13 mouse cellular contexts compared by ENCODE assay signal in genomic region chr9:21135941-21136381, GRCm38 (mm10). TPM values are rescaled to one million over a fixed set of nuclear protein-coding genes. Genes with fewer than 3 reads are reported as not detected.
DNase-seq lines count a peak whose midpoint lies in the region; ATAC-seq and TF ChIP-seq lines count a peak whose summit lies in the region.
"Had no signal": no experiment of that assay in that cellular context is flagged by ENCODE, and none has a peak within 500 bp of the region (broad histone marks: within the 10 kb centered on the region; RNA-seq: fewer than 3 reads in every experiment).

No protein-coding gene starts in this region.

- 34% methylated on average over 1 of the region's 1 CpGs for WGBS in heart, adult 2 months
- 74% methylated on average over 1 of the region's 1 CpGs for WGBS in lung, postnatal 0 days
- 73% methylated on average over 1 of the region's 1 CpGs for WGBS in forebrain, postnatal 0 days

- TF ChIP-seq EP300 in heart, adult 2 months (IDR thresholded peaks at IDR 0.05; ENCODE audit: insufficient read depth, low read depth, low read length) = no peak
- TF ChIP-seq EP300 in lung, postnatal 0 days (IDR thresholded peaks at IDR 0.05) = no peak

- H3K4me2 ChIP-seq in lung, postnatal 0 days (replicated peaks; ENCODE audit: low read depth, low read length) = no peak overlapping the region
- H3K4me2 ChIP-seq in forebrain, postnatal 0 days (ENCODE audit: low read depth) = no peak overlapping the region
- H3K4me2 ChIP-seq: limb, embryonic 12.5 days had no signal

- H3K27me3 ChIP-seq in heart, adult 2 months (ENCODE audit: control insufficient read depth, insufficient read depth, low read length) = no peaks in the 10 kb centered on the region
- no peaks in the 10 kb centered on the region for H3K27me3 ChIP-seq in lung, postnatal 0 days (replicated peaks; ENCODE audit: insufficient read depth, low read length)
- no peaks in the 10 kb centered on the region for H3K27me3 ChIP-seq in forebrain, postnatal 0 days (ENCODE audit: insufficient read depth, low read length)
- H3K27me3 ChIP-seq: limb, embryonic 12.5 days had no signal

- H3K9me3 ChIP-seq in lung, postnatal 0 days (ENCODE audit: low read length) = no peaks in the 10 kb centered on the region
- no peaks in the 10 kb centered on the region for H3K9me3 ChIP-seq in forebrain, postnatal 0 days (ENCODE audit: low read length)
- H3K9me3 ChIP-seq: limb, embryonic 12.5 days had no signal

- H3K9ac ChIP-seq in heart, adult 2 months (ENCODE audit: low read depth, low read length) = no peak overlapping the region
- no peak overlapping the region for H3K9ac ChIP-seq in lung, postnatal 0 days (replicated peaks; ENCODE audit: low read depth)
- H3K9ac ChIP-seq in forebrain, postnatal 0 days = no peak overlapping the region
- H3K9ac ChIP-seq: limb, embryonic 12.5 days had no signal

- no peak for DNase-seq in heart, adult 2 months
- no peak for DNase-seq in heart, adult 8-10 months (ENCODE audit: low spot score)
- no peak for DNase-seq in lung, postnatal 0 days (ENCODE audit: low spot score)
- no peak for DNase-seq in lung, postnatal 4 days
- peak; percentile 73 to 86 for DNase-seq in natural killer cell, adult 2 months (ENCODE audit: low spot score in 2 of 2)
- DNase-seq in left cerebral cortex, adult 18-20 months (ENCODE audit: low spot score in 2 of 2) = no peak
- no peak for DNase-seq in forebrain, postnatal 0 days
- DNase-seq: cerebellum, adult 2 months; embryo, embryonic 11 days; heart, postnatal 4 days; midbrain, embryonic 14.5 days had no signal

- intact Hi-C loops in heart, adult 2 months (cut with DNase I) = loop anchor here (1.0 to 10.0 kb wide), 2 partner anchors 106 to 131 kb away; partner anchors contain the start of gene Mrpl4

- H3K79me2 ChIP-seq in heart, adult 2 months (replicated peaks; ENCODE audit: control insufficient read depth, insufficient read depth, low read length) = no peaks in the 10 kb centered on the region

- TF ChIP-seq POLR2A in heart, adult 2 months (IDR thresholded peaks at IDR 0.05; ENCODE audit: insufficient read depth, low read depth, low read length) = no peak
- TF ChIP-seq POLR2A in bone marrow macrophage, adult 2 months (IDR thresholded peaks at IDR 0.05; ENCODE audit: borderline replicate concordance, low read depth, low read length) = no peak

- ATAC-seq in lung, postnatal 0 days = no peak
- no peak for ATAC-seq in forebrain, postnatal 0 days

- H3K4me3 ChIP-seq in heart, adult 2 months = no peak overlapping the region
- H3K4me3 ChIP-seq in lung, postnatal 0 days (ENCODE audit: low read depth, low read length) = no peak overlapping the region
- H3K4me3 ChIP-seq in bone marrow macrophage, adult 2 months (ENCODE audit: insufficient read depth, low read length) = no peak overlapping the region; the same call in 1 of the 2 replicates
- H3K4me3 ChIP-seq in forebrain, postnatal 0 days (ENCODE audit: low read depth, low read length) = no peak overlapping the region
- H3K4me3 ChIP-seq: limb, embryonic 12.5 days had no signal

- peaks cover 5% of the 10 kb centered on the region; the same call in 1 of the 2 replicates for H3K36me3 ChIP-seq in heart, adult 2 months (ENCODE audit: control insufficient read depth, insufficient read depth, low read length)
- peaks cover 14% of the 10 kb centered on the region for H3K36me3 ChIP-seq in lung, postnatal 0 days (ENCODE audit: insufficient read depth, low read length)
- peaks cover 29% of the 10 kb centered on the region for H3K36me3 ChIP-seq in forebrain, postnatal 0 days (ENCODE audit: insufficient read depth)

- no peak for TF ChIP-seq CTCF in heart, adult 2 months (IDR thresholded peaks at IDR 0.05)
- TF ChIP-seq CTCF in lung, postnatal 0 days (IDR thresholded peaks at IDR 0.05) = no peak
- TF ChIP-seq CTCF in bone marrow macrophage, adult 2 months (IDR thresholded peaks at IDR 0.05; ENCODE audit: low read depth, low read length) = no peak
- no peak for TF ChIP-seq CTCF in forebrain, postnatal 0 days (IDR thresholded peaks at IDR 0.05; ENCODE audit: low read depth)

- peaks cover 14% of the 10 kb centered on the region for H3K4me1 ChIP-seq in heart, adult 2 months (ENCODE audit: control insufficient read depth, insufficient read depth, low read length)
- H3K4me1 ChIP-seq in lung, postnatal 0 days (ENCODE audit: insufficient read depth, low read depth, low read length) = peaks cover 5% of the 10 kb centered on the region; the same call in 1 of the 2 replicates
- peaks cover 33% of the 10 kb centered on the region for H3K4me1 ChIP-seq in bone marrow macrophage, adult 2 months (ENCODE audit: control insufficient read depth, insufficient read depth, low read length)
- no peaks in the 10 kb centered on the region for H3K4me1 ChIP-seq in forebrain, postnatal 0 days (ENCODE audit: insufficient read depth)
- H3K4me1 ChIP-seq: limb, embryonic 12.5 days had no signal

- peak overlapping the region; percentile 81 for H3K27ac ChIP-seq in heart, adult 2 months
- peak overlapping the region; percentile 33; the same call in 1 of the 2 replicates for H3K27ac ChIP-seq in lung, postnatal 0 days (ENCODE audit: low read length)
- peak overlapping the region; percentile 47 for H3K27ac ChIP-seq in bone marrow macrophage, adult 2 months (ENCODE audit: insufficient read depth, low read depth, low read length)
- no peak overlapping the region for H3K27ac ChIP-seq in forebrain, postnatal 0 days (ENCODE audit: low read depth, low read length)

RNA-seq across cellular contexts. Expression of gene Tyk2, which starts 4.9 kb away (rescaled TPM):
- 1 to 10 TPM; 7.3 to 8.1 TPM for total RNA-seq in heart, adult 2 months (2021)
- polyA plus RNA-seq in heart, adult 2 months (2012; rRNA removed) = 13.5 and 13.7 TPM in 2 replicates
- 1 to 10 TPM; 8.6 to 9.1 (median 8.7) TPM for total RNA-seq in heart, adult 8-10 months (2022)
- 10.9 and 12.5 TPM in 2 replicates for polyA plus RNA-seq in lung, postnatal 0 days (2015; fragmentation: Nextera tagmentation; extraction: Ambion mirVana)
- polyA plus RNA-seq in bone marrow macrophage, adult 2 months (2012; ENCODE audit: insufficient read depth, insufficient read length, missing spikeins) = 46.3 and 47.1 TPM in 2 replicates
- 10 to 100 TPM; 12.6 to 12.7 TPM for total RNA-seq in left cerebral cortex, adult 18-20 months (2021)
- total RNA-seq in forebrain, postnatal 0 days (2014; rRNA removed) = 9.4 and 11.0 TPM in 2 replicates
- 3.8 and 5.0 TPM in 2 replicates for polyA plus RNA-seq in forebrain, postnatal 0 days (2015; fragmentation: Nextera tagmentation; extraction: Ambion mirVana)

RNA-seq across cellular contexts. Expression of gene Cdc37, which starts 13.8 kb away (rescaled TPM):
- total RNA-seq in heart, adult 2 months (2021) = 100 to 1,000 TPM; 150 to 162 TPM
- 62.3 and 96.1 TPM in 2 replicates for polyA plus RNA-seq in heart, adult 2 months (2012; rRNA removed)
- total RNA-seq in heart, adult 8-10 months (2022) = 100 to 1,000 TPM; 138 to 170 (median 157) TPM
- polyA plus RNA-seq in lung, postnatal 0 days (2015; fragmentation: Nextera tagmentation; extraction: Ambion mirVana) = 165 and 171 TPM in 2 replicates
- 104 and 110 TPM in 2 replicates for polyA plus RNA-seq in bone marrow macrophage, adult 2 months (2012; ENCODE audit: insufficient read depth, insufficient read length, missing spikeins)
- total RNA-seq in left cerebral cortex, adult 18-20 months (2021) = 100 to 1,000 TPM; 153 to 154 TPM
- total RNA-seq in forebrain, postnatal 0 days (2014; rRNA removed) = 39.5 and 42.1 TPM in 2 replicates
- 186 and 191 TPM in 2 replicates for polyA plus RNA-seq in forebrain, postnatal 0 days (2015; fragmentation: Nextera tagmentation; extraction: Ambion mirVana)

RNA-seq across cellular contexts. Expression of gene Pde4a, which starts 29.6 kb away (rescaled TPM):
- total RNA-seq in heart, adult 2 months (2021) = 10 to 100 TPM; 58.9 to 60.0 TPM
- 57.2 and 68.9 TPM in 2 replicates for polyA plus RNA-seq in heart, adult 2 months (2012; rRNA removed)
- 10 to 100 TPM; 48.5 to 75.4 (median 62.1) TPM for total RNA-seq in heart, adult 8-10 months (2022)
- 3.9 and 4.7 TPM in 2 replicates for polyA plus RNA-seq in lung, postnatal 0 days (2015; fragmentation: Nextera tagmentation; extraction: Ambion mirVana)
- polyA plus RNA-seq in bone marrow macrophage, adult 2 months (2012; ENCODE audit: insufficient read depth, insufficient read length, missing spikeins) = 13.2 and 14.2 TPM in 2 replicates
- 10 to 100 TPM; 84.8 to 98.3 TPM for total RNA-seq in left cerebral cortex, adult 18-20 months (2021)
- 19.8 and 20.0 TPM in 2 replicates for total RNA-seq in forebrain, postnatal 0 days (2014; rRNA removed)
- polyA plus RNA-seq in forebrain, postnatal 0 days (2015; fragmentation: Nextera tagmentation; extraction: Ambion mirVana) = 26.2 and 41.6 TPM in 2 replicates

RNA-seq across cellular contexts. Expression of gene Raver1, which starts 44.2 kb away (rescaled TPM):
- total RNA-seq in heart, adult 2 months (2021) = 10 to 100 TPM; 26.3 to 27.9 TPM
- 27.4 and 29.1 TPM in 2 replicates for polyA plus RNA-seq in heart, adult 2 months (2012; rRNA removed)
- 10 to 100 TPM; 25.7 to 26.2 (median 26.0) TPM for total RNA-seq in heart, adult 8-10 months (2022)
- polyA plus RNA-seq in lung, postnatal 0 days (2015; fragmentation: Nextera tagmentation; extraction: Ambion mirVana) = 15.3 and 16.8 TPM in 2 replicates
- polyA plus RNA-seq in bone marrow macrophage, adult 2 months (2012; ENCODE audit: insufficient read depth, insufficient read length, missing spikeins) = 31.2 and 35.4 TPM in 2 replicates
- total RNA-seq in left cerebral cortex, adult 18-20 months (2021) = 10 to 100 TPM; 25.3 to 28.0 TPM
- 24.5 and 40.3 TPM in 2 replicates for total RNA-seq in forebrain, postnatal 0 days (2014; rRNA removed)
- polyA plus RNA-seq in forebrain, postnatal 0 days (2015; fragmentation: Nextera tagmentation; extraction: Ambion mirVana) = 23.2 and 24.3 TPM in 2 replicates

RNA-seq across cellular contexts. Expression of gene Gm38431, which starts 44.2 kb away (rescaled TPM):
- under 1 TPM; 0.31 to 0.34 TPM for total RNA-seq in heart, adult 2 months (2021)
- 2.0 and 2.3 TPM in 2 replicates for polyA plus RNA-seq in heart, adult 2 months (2012; rRNA removed)
- 1 to 10 TPM in 1 of 4 experiments, under 1 TPM in 3; 0.26 to 1.6 (median 0.36) TPM for total RNA-seq in heart, adult 8-10 months (2022)
- polyA plus RNA-seq in lung, postnatal 0 days (2015; fragmentation: Nextera tagmentation; extraction: Ambion mirVana) = 0.60 and 0.69 TPM in 2 replicates
- 0.56 and 1.3 TPM in 2 replicates for polyA plus RNA-seq in bone marrow macrophage, adult 2 months (2012; ENCODE audit: insufficient read depth, insufficient read length, missing spikeins)
- total RNA-seq in left cerebral cortex, adult 18-20 months (2021) = 1 to 10 TPM; 1.6 to 1.8 TPM
- 0.43 and 3.4 TPM in 2 replicates for total RNA-seq in forebrain, postnatal 0 days (2014; rRNA removed)
- 0.34 and 0.44 TPM in 2 replicates for polyA plus RNA-seq in forebrain, postnatal 0 days (2015; fragmentation: Nextera tagmentation; extraction: Ambion mirVana)

Comparison
In these comparisons a context has a peak if more than half of its experiments do, and no peak if none do; other contexts are left out.
1. DNase-seq: peak in natural killer cell, adult 2 months (2 of 2); none in heart, adult 2 months (0 of 2), heart, adult 8-10 months (single experiment), lung, postnatal 0 days (single experiment), lung, postnatal 4 days (0 of 2), left cerebral cortex, adult 18-20 months (0 of 2) and forebrain, postnatal 0 days (single experiment).